Mouse (Mus musculus): ENCODE results near the gene Hdac9.

Hdac9 gene

GRCm38 (mm10) chr12:34916995-34917394 lies at the start of gene Hdac9:
Gene Hdac9 (minus strand): TSS chr12:34917095.
- no peak for DNase-seq

GRCm38 (mm10) chr12:34949066-34949706 lies 32.3 kb upstream of the Hdac9 start:
- DNase-seq: no peak

GRCm38 (mm10) chr12:34937918-34938317 lies 21.0 kb upstream of the Hdac9 start:
- no peak for DNase-seq

GRCm38 (mm10) chr12:34908008-34908407 lies 8.9 kb downstream of the Hdac9 start:
- no peak for DNase-seq

- DNase-seq: no peak
These were observed 9.4 kb downstream of the Hdac9 start for GRCm38 (mm10) chr12:34907506-34907850.

- no peak for DNase-seq
These were observed 10.0 kb downstream of the Hdac9 start for GRCm38 (mm10) chr12:34906704-34907505.

GRCm38 (mm10) chr12:34906376-34906703 lies 10.6 kb downstream of the Hdac9 start:
- DNase-seq: no peak

- no peak for DNase-seq
These were observed 16.7 kb downstream of the Hdac9 start for GRCm38 (mm10) chr12:34900241-34900640.

- DNase-seq: no peak
These were observed 22.0 kb downstream of the Hdac9 start for GRCm38 (mm10) chr12:34894867-34895266.

GRCm38 (mm10) chr12:34888694-34889093 lies 28.2 kb downstream of the Hdac9 start:
- DNase-seq: no peak

- no peak for DNase-seq
These were observed 42.0 kb downstream of the Hdac9 start for GRCm38 (mm10) chr12:34874926-34875325.

GRCm38 (mm10) chr12:34871028-34871427 lies 45.9 kb downstream of the Hdac9 start:
- DNase-seq: no peak

GRCm38 (mm10) chr12:34841196-34841595 lies 75.7 kb downstream of the Hdac9 start:
- no peak for DNase-seq

GRCm38 (mm10) chr12:34837318-34837717 lies 79.6 kb downstream of the Hdac9 start:
- DNase-seq: no peak

GRCm38 (mm10) chr12:34836864-34837263 lies 80.0 kb downstream of the Hdac9 start:
- no peak for DNase-seq

GRCm38 (mm10) chr12:34836085-34836484 lies 80.8 kb downstream of the Hdac9 start:
- DNase-seq: no peak

- DNase-seq: no peak
These were observed 81.4 kb downstream of the Hdac9 start for GRCm38 (mm10) chr12:34835493-34835892.

- no peak for DNase-seq
These were observed 88.2 kb downstream of the Hdac9 start for GRCm38 (mm10) chr12:34828684-34829083.

- DNase-seq: no peak
These were observed 90.0 kb downstream of the Hdac9 start for GRCm38 (mm10) chr12:34826931-34827330.

GRCm38 (mm10) chr12:34820229-34820628 lies 96.7 kb downstream of the Hdac9 start:
- DNase-seq: no peak

GRCm38 (mm10) chr12:34811673-34812613 lies 105.0 kb downstream of the Hdac9 start:
- DNase-seq: no peak

- DNase-seq: no peak
These were observed 106.7 kb downstream of the Hdac9 start for GRCm38 (mm10) chr12:34810221-34810620.

GRCm38 (mm10) chr12:34808180-34808579 lies 108.7 kb downstream of the Hdac9 start:
- DNase-seq: no peak

- DNase-seq: no peak
These were observed 110.4 kb downstream of the Hdac9 start for GRCm38 (mm10) chr12:34806528-34806927.
